ENCODE assay signal across 8 mouse cellular contexts in the genomic region with DNA sequence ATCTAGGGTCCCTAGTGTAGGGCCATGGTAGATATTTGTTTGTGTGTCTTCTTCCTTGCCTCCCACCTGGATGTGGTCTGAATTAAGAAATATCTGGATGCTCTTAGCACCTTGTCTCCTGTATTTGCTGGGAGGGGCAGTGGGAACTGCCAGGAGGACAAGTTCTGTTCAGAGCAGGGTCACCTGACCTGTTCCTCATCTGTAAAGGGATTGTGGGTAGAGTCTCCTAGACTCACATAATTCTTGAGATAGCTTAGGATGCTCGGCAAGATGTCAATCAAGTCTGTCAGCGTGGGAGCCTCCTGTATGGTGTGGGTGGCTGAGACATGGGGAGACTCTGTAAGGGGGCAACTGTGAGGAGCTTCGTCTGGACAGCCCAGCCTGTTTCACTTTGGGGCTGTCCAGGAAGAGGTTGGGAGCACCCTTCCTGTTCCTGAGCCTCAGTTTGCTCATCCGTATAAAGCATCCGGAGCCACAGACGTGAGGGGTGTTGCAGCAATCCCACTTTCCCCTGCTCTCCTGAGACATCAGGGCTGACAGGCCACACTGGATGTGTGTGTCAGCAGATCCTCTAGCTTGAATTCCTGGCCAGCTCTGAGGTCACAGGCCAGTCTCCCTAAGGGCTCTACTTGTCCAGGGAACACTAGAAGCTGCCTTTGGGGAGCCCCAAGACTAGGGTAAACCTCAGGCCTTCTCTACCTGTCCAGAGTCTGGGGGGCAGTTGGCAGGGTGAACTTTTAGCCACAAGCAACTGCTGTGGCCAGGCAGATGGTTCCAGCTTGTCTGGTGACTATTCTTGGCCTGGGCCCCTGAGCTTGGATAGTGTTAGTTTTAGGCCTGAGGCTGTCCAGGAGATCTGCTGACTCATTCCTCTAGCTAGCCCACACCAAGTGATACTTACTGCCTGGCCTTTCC. TPM values are rescaled to one million over a fixed set of nuclear protein-coding genes. Genes with fewer than 3 reads are reported as not detected.
A peak's percentile ranks its signal among the peaks of the same experiment; 100 is the strongest.
DNase-seq lines count a peak whose midpoint lies in the region; ATAC-seq and TF ChIP-seq lines count a peak whose summit lies in the region.
"Had no signal": no experiment of that assay in that cellular context is flagged by ENCODE, and none has a peak within 500 bp of the region (broad histone marks: within the 10 kb centered on the region; RNA-seq: fewer than 3 reads in every experiment).

No protein-coding gene starts in this region.

- H3K9ac ChIP-seq in CH12.LX (ENCODE audit: insufficient read depth, low read depth) (peak overlapping the region; percentile 97), MEL (ENCODE audit: control insufficient read depth, low read depth, low read length, poor library complexity, severe bottlenecking) (peak overlapping the region; percentile 96)
- peak overlapping the region; percentile 84 for H3K9ac ChIP-seq in kidney, embryonic 16.5 days (replicated peaks; ENCODE audit: low read length)
- H3K9ac ChIP-seq in neural tube, embryonic 14.5 days (replicated peaks; ENCODE audit: low read depth, low read length): peak overlapping the region; percentile 74; the same call in 1 of the 2 replicates

- peak overlapping the region; percentile 26 for H3K27ac ChIP-seq in CH12.LX (ENCODE audit: insufficient read depth, low read depth)
- H3K27ac ChIP-seq in MEL (ENCODE audit: control insufficient read depth, low read depth, low read length): no peak overlapping the region
- H3K27ac ChIP-seq in kidney, embryonic 16.5 days (ENCODE audit: low read length): no peak overlapping the region
- H3K27ac ChIP-seq in neural tube, embryonic 14.5 days (ENCODE audit: low read depth, low read length): no peak overlapping the region

- no peak for TF ChIP-seq POLR2A in CH12.LX (IDR thresholded peaks at IDR 0.05; ENCODE audit: low read depth, low read length)
- no peak for TF ChIP-seq POLR2A in MEL (IDR thresholded peaks at IDR 0.05; ENCODE audit: control insufficient read depth in 1 of 2, insufficient read depth in 1 of 2, low read depth in 1 of 2, low read length in 2 of 2, poor library complexity in 1 of 2)

- H3K36me3 ChIP-seq in CH12.LX (replicated peaks in 1 of 2; ENCODE audit: control insufficient read depth in 1 of 2, insufficient read depth in 1 of 2, low read length in 1 of 2) (peaks cover 43 to 56% of the 10 kb centered on the region in 2 experiments), MEL (ENCODE audit: control insufficient read depth in 1 of 2, insufficient read depth in 2 of 2, low read length in 2 of 2) (peaks cover 3 to 4% of the 10 kb centered on the region in 2 experiments; a peak in 2 of 4 replicates)
- peaks cover 48% of the 10 kb centered on the region for H3K36me3 ChIP-seq in kidney, embryonic 16.5 days (ENCODE audit: insufficient read depth, low read length)
- peaks cover 34% of the 10 kb centered on the region for H3K36me3 ChIP-seq in neural tube, embryonic 14.5 days (ENCODE audit: control insufficient read depth, insufficient read depth, low read length)

- H3K4me2 ChIP-seq in CH12.LX (ENCODE audit: insufficient read depth, low read depth, poor library complexity, severe bottlenecking): peak overlapping the region; percentile 69
- peak overlapping the region; percentile 89 for H3K4me2 ChIP-seq in kidney, embryonic 16.5 days (replicated peaks; ENCODE audit: low read depth, low read length)
- peak overlapping the region; percentile 89 for H3K4me2 ChIP-seq in neural tube, embryonic 14.5 days (ENCODE audit: low read depth, low read length)

- H3K79me2 ChIP-seq in CH12.LX (replicated peaks; ENCODE audit: control insufficient read depth, extremely low read depth, insufficient read depth, poor library complexity, severe bottlenecking): peaks cover 31% of the 10 kb centered on the region
- peaks cover 32% of the 10 kb centered on the region for H3K79me2 ChIP-seq in MEL (ENCODE audit: control insufficient read depth, insufficient read depth, low read length, poor library complexity)

- WGBS in kidney, embryonic 16.5 days: 76% methylated on average over 6 of the region's 6 CpGs
- 87% methylated on average over 6 of the region's 6 CpGs for WGBS in neural tube, embryonic 14.5 days

- TF ChIP-seq RAD21 in CH12.LX (IDR thresholded peaks at IDR 0.05; ENCODE audit: low read depth, low read length): no peak
- no peak for TF ChIP-seq RAD21 in MEL (IDR thresholded peaks at IDR 0.05; ENCODE audit: low read depth, low read length)

- H3K27me3 ChIP-seq in CH12.LX (replicated peaks) (no peaks in the 10 kb centered on the region), MEL (ENCODE audit: control insufficient read depth in 1 of 2, insufficient read depth in 2 of 2, low read length in 2 of 2) (no peaks in the 10 kb centered on the region)
- H3K27me3 ChIP-seq in kidney, embryonic 16.5 days (ENCODE audit: insufficient read depth, low read length): no peaks in the 10 kb centered on the region
- H3K27me3 ChIP-seq in neural tube, embryonic 14.5 days (ENCODE audit: control insufficient read depth, insufficient read depth, low read length): no peaks in the 10 kb centered on the region

- H3K9me3 ChIP-seq in CH12.LX (replicated peaks; ENCODE audit: low read length) (no peaks in the 10 kb centered on the region), MEL (replicated peaks; ENCODE audit: insufficient read depth, low read length) (no peaks in the 10 kb centered on the region)
- H3K9me3 ChIP-seq in kidney, embryonic 16.5 days (ENCODE audit: low read length): no peaks in the 10 kb centered on the region
- no peaks in the 10 kb centered on the region for H3K9me3 ChIP-seq in neural tube, embryonic 14.5 days (ENCODE audit: control insufficient read depth, low read length)

- H3K4me1 ChIP-seq in CH12.LX (ENCODE audit: control insufficient read depth in 1 of 2, insufficient read depth in 2 of 2) (peaks cover 24 to 41% of the 10 kb centered on the region in 2 experiments), MEL (ENCODE audit: control insufficient read depth in 1 of 2, insufficient read depth in 2 of 2, low read length in 2 of 2) (peaks cover 6 to 19% of the 10 kb centered on the region in 2 experiments; a peak in 3 of 4 replicates)
- peaks cover 24% of the 10 kb centered on the region for H3K4me1 ChIP-seq in kidney, embryonic 16.5 days (ENCODE audit: insufficient read depth, low read length)
- peaks cover 17% of the 10 kb centered on the region for H3K4me1 ChIP-seq in neural tube, embryonic 14.5 days (ENCODE audit: control insufficient read depth, insufficient read depth, low read length)

- peak overlapping the region; percentile 92 to 98 (median 93) for H3K4me3 ChIP-seq in CH12.LX (replicated peaks in 1 of 3; ENCODE audit: low read depth in 2 of 3, low read length in 2 of 3, poor library complexity in 1 of 3)
- H3K4me3 ChIP-seq in MEL (ENCODE audit: control insufficient read depth in 1 of 2, insufficient read depth in 1 of 2, low read depth in 2 of 2, low read length in 2 of 2): peak overlapping the region; percentile 96 to 98
- H3K4me3 ChIP-seq in kidney, embryonic 16.5 days (ENCODE audit: low read length): peak overlapping the region; percentile 94
- peak overlapping the region; percentile 65; the same call in 1 of the 2 replicates for H3K4me3 ChIP-seq in neural tube, embryonic 14.5 days (ENCODE audit: low read depth, low read length)

- TF ChIP-seq CTCF in CH12.LX (conservative IDR thresholded peaks at IDR 0.05 in 1 of 2, IDR thresholded peaks at IDR 0.05 in 1 of 2; ENCODE audit: low read depth in 2 of 2, low read length in 2 of 2) (no peak), MEL (IDR thresholded peaks at IDR 0.05 in 2 of 3, conservative IDR thresholded peaks at IDR 0.05 in 1 of 3; ENCODE audit: control insufficient read depth in 1 of 3, insufficient read depth in 1 of 3, low read depth in 2 of 3, low read length in 3 of 3, poor library complexity in 1 of 3, severe bottlenecking in 1 of 3) (no peak)

- dilution Hi-C loops in CH12.LX (cut with MboI; ENCODE audit: extremely low pct_ligation_motif_present, extremely low pct_unique_long_range_greater_than_20kb, low sequenced_read_pairs): no loop called here

- no peak for ATAC-seq in kidney, embryonic 16.5 days (ENCODE audit: low FRiP score, low TSS enrichment)
- no peak for ATAC-seq in neural tube, embryonic 14.5 days (ENCODE audit: low read depth)
- ATAC-seq in megakaryocyte-erythroid progenitor cell, adult 5-6 weeks (replicated peaks; ENCODE audit: low FRiP score, low TSS enrichment, poor library complexity, severe bottlenecking): no peak

- no peak for TF ChIP-seq EP300 in CH12.LX (IDR thresholded peaks at IDR 0.05; ENCODE audit: low read length)
- no peak for TF ChIP-seq EP300 in MEL (IDR thresholded peaks at IDR 0.05; ENCODE audit: low read depth in 1 of 2, low read length in 2 of 2)

- DNase-seq in CH12.LX (ENCODE audit: extremely low read depth) (no peak), MEL (ENCODE audit: low read depth, low spot score) (no peak)
- peak; percentile 75 for DNase-seq in gastrocnemius, postnatal 25 days
- DNase-seq in embryo, embryonic 9.5 days (ENCODE audit: extremely low spot score): no peak

- in situ Hi-C loops in CH12.LX (cut with MboI; ENCODE audit: low pct_ligation_motif_present, low pct_unique_long_range_greater_than_20kb, low sequenced_read_pairs): no loop called here

RNA-seq across cellular contexts. Expression of gene Cdc34, which starts 2.0 kb away (rescaled TPM):
- total RNA-seq in CH12.LX (2012; rRNA removed) (335 and 348 TPM in 2 replicates), CH12.LX (2014; rRNA removed) (323 and 331 TPM in 2 replicates), MEL (2012; rRNA removed) (288 and 318 TPM in 2 replicates)
- polyA plus RNA-seq in CH12.LX (2012; ENCODE audit: insufficient read length, low read depth) (314 and 354 TPM in 2 replicates), MEL (2012; ENCODE audit: insufficient read depth in 1 of 2, insufficient read length in 2 of 2, low read depth in 1 of 2, low replicate concordance in 2 of 2, missing spikeins in 1 of 2) (100 to 1,000 TPM; 417 to 422 TPM)
- 100 to 1,000 TPM; 329 to 332 TPM for total RNA-seq in gastrocnemius, postnatal 25 days (2021)
- polyA plus RNA-seq in kidney, embryonic 16.5 days (2015; fragmentation: Nextera tagmentation; extraction: Ambion mirVana): 81.2 and 92.3 TPM in 2 replicates
- polyA plus RNA-seq in neural tube, embryonic 14.5 days (2014; fragmentation: Nextera tagmentation; extraction: Ambion mirVana): 69.7 and 74.6 TPM in 2 replicates
- 134 and 152 TPM in 2 replicates for total RNA-seq in megakaryocyte-erythroid progenitor cell, adult 5-6 weeks (2014; fragmentation: Nextera tagmentation)
- total RNA-seq in megakaryocyte-erythroid progenitor cell, adult 5-6 weeks (2017): 128 and 236 TPM in 2 replicates

RNA-seq across cellular contexts. Expression of gene Gzmm, which starts 4.8 kb away (rescaled TPM):
- total RNA-seq in CH12.LX (2012; rRNA removed) (0.17 and 0.67 TPM in 2 replicates), CH12.LX (2014; rRNA removed) (0.45 and 0.59 TPM in 2 replicates), MEL (2012; rRNA removed) (1.5 and 2.5 TPM in 2 replicates)
- polyA plus RNA-seq in CH12.LX (2012; ENCODE audit: insufficient read length, low read depth) (0.30 and 0.73 TPM in 2 replicates), MEL (2012; ENCODE audit: insufficient read depth in 1 of 2, insufficient read length in 2 of 2, low read depth in 1 of 2, low replicate concordance in 2 of 2, missing spikeins in 1 of 2) (1 to 10 TPM in 1 of 2 experiments, not detected in 1; 2.3 TPM)
- total RNA-seq in gastrocnemius, postnatal 25 days (2021): 1 to 10 TPM; 4.0 to 4.4 TPM
- polyA plus RNA-seq in kidney, embryonic 16.5 days (2015; fragmentation: Nextera tagmentation; extraction: Ambion mirVana): 0.75 and 0.81 TPM in 2 replicates
- polyA plus RNA-seq in neural tube, embryonic 14.5 days (2014; fragmentation: Nextera tagmentation; extraction: Ambion mirVana): 1.1 and 1.3 TPM in 2 replicates
- total RNA-seq in megakaryocyte-erythroid progenitor cell, adult 5-6 weeks (2014; fragmentation: Nextera tagmentation): 1.7 and 1.8 TPM in 2 replicates
- 1.7 and 2.4 TPM in 2 replicates for total RNA-seq in megakaryocyte-erythroid progenitor cell, adult 5-6 weeks (2017)
- total RNA-seq: hematopoietic stem cell, adult 5-6 weeks had no signal

RNA-seq across cellular contexts. Expression of gene Tpgs1, which starts 14.8 kb away (rescaled TPM):
- total RNA-seq in CH12.LX (2012; rRNA removed) (33.7 and 58.9 TPM in 2 replicates), CH12.LX (2014; rRNA removed) (34.4 and 42.8 TPM in 2 replicates), MEL (2012; rRNA removed) (17.7 and 23.5 TPM in 2 replicates)
- polyA plus RNA-seq in CH12.LX (2012; ENCODE audit: insufficient read length, low read depth) (42.0 and 44.5 TPM in 2 replicates), MEL (2012; ENCODE audit: insufficient read depth in 1 of 2, insufficient read length in 2 of 2, low read depth in 1 of 2, low replicate concordance in 2 of 2, missing spikeins in 1 of 2) (10 to 100 TPM in 1 of 2 experiments, not detected in 1; 48.0 TPM)
- total RNA-seq in gastrocnemius, postnatal 25 days (2021): 10 to 100 TPM; 19.1 to 19.6 TPM
- 84.2 and 87.0 TPM in 2 replicates for polyA plus RNA-seq in kidney, embryonic 16.5 days (2015; fragmentation: Nextera tagmentation; extraction: Ambion mirVana)
- polyA plus RNA-seq in neural tube, embryonic 14.5 days (2014; fragmentation: Nextera tagmentation; extraction: Ambion mirVana): 104 and 118 TPM in 2 replicates
- total RNA-seq in megakaryocyte-erythroid progenitor cell, adult 5-6 weeks (2014; fragmentation: Nextera tagmentation): 8.5 and 10.8 TPM in 2 replicates
- 2.9 and 4.1 TPM in 2 replicates for total RNA-seq in megakaryocyte-erythroid progenitor cell, adult 5-6 weeks (2017)

RNA-seq across cellular contexts. Expression of gene Madcam1, which starts 19.6 kb away (rescaled TPM):
- total RNA-seq in CH12.LX (2012; rRNA removed): 62.4 and 110 TPM in 2 replicates
- 55.4 and 61.9 TPM in 2 replicates for total RNA-seq in CH12.LX (2014; rRNA removed)
- 167 and 171 TPM in 2 replicates for polyA plus RNA-seq in CH12.LX (2012; ENCODE audit: insufficient read length, low read depth)
- not detected in 2 replicates for total RNA-seq in MEL (2012; rRNA removed)
- not detected for polyA plus RNA-seq in MEL (2012; ENCODE audit: insufficient read depth in 1 of 2, insufficient read length in 2 of 2, low read depth in 1 of 2, low replicate concordance in 2 of 2, missing spikeins in 1 of 2)
- total RNA-seq in gastrocnemius, postnatal 25 days (2021): not detected
- 2.3 and 2.5 TPM in 2 replicates for polyA plus RNA-seq in kidney, embryonic 16.5 days (2015; fragmentation: Nextera tagmentation; extraction: Ambion mirVana)
- polyA plus RNA-seq in neural tube, embryonic 14.5 days (2014; fragmentation: Nextera tagmentation; extraction: Ambion mirVana): 0.82 and 1.2 TPM in 2 replicates
- total RNA-seq in megakaryocyte-erythroid progenitor cell, adult 5-6 weeks (2014; fragmentation: Nextera tagmentation): not detected in 2 replicates
- total RNA-seq in megakaryocyte-erythroid progenitor cell, adult 5-6 weeks (2017): not detected in 2 replicates
- total RNA-seq: hematopoietic stem cell, adult 5-6 weeks had no signal

RNA-seq across cellular contexts. Expression of gene Bsg, which starts 20.3 kb away (rescaled TPM):
- 312 and 421 TPM in 2 replicates for total RNA-seq in CH12.LX (2012; rRNA removed)
- total RNA-seq in CH12.LX (2014; rRNA removed): 617 and 710 TPM in 2 replicates
- 358 and 360 TPM in 2 replicates for polyA plus RNA-seq in CH12.LX (2012; ENCODE audit: insufficient read length, low read depth)
- total RNA-seq in MEL (2012; rRNA removed): 346 and 406 TPM in 2 replicates
- polyA plus RNA-seq in MEL (2012; ENCODE audit: insufficient read depth in 1 of 2, insufficient read length in 2 of 2, low read depth in 1 of 2, low replicate concordance in 2 of 2, missing spikeins in 1 of 2): 100 to 1,000 TPM; 318 to 700 TPM
- total RNA-seq in gastrocnemius, postnatal 25 days (2021): 100 to 1,000 TPM; 513 to 650 TPM
- 954 and 1,048 TPM in 2 replicates for polyA plus RNA-seq in kidney, embryonic 16.5 days (2015; fragmentation: Nextera tagmentation; extraction: Ambion mirVana)
- 800 and 802 TPM in 2 replicates for polyA plus RNA-seq in neural tube, embryonic 14.5 days (2014; fragmentation: Nextera tagmentation; extraction: Ambion mirVana)
- total RNA-seq in megakaryocyte-erythroid progenitor cell, adult 5-6 weeks (2014; fragmentation: Nextera tagmentation): 361 and 460 TPM in 2 replicates
- total RNA-seq in megakaryocyte-erythroid progenitor cell, adult 5-6 weeks (2017): 350 and 443 TPM in 2 replicates

Comparison
In these comparisons a context has a peak if more than half of its experiments do, and no peak if none do; other contexts are left out.
1. Of the 35 proteins assayed by ChIP-seq in both MEL and CH12.LX: peak only in MEL: USF1; only in CH12.LX: none; in both: none; in neither: 34.